Mouse (Mus musculus): Measurements from ENCODE around the gene Acap3.

DNA sequence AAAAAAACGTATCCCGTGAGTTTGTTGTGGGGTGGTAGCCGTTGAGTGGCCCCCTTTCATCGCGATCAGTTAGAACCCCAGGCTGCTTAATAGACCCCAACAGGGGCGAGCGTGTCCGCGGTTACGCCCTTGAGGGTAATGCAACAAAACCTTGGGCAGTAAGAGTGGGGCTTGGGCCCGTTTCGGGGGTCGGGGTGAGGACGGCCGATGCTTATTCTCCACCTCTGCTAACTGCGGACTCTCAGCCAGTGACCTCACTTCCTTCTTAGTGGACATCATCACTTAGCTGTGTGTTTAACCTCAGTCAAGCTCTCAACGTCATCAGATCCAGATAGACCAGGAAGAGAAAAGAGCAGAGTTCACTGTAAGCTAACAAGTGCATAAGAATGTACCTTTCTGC is 52.6 kb downstream of the Acap3 start:
- TF ChIP-seq POLR2A (IDR thresholded peaks at IDR 0.05; ENCODE audit: control insufficient read depth, extremely low read depth, insufficient read depth, low read length, poor library complexity) (no peak), CTCF (IDR thresholded peaks at IDR 0.05; ENCODE audit: borderline replicate concordance, control insufficient read depth, extremely low read depth, insufficient read depth, low read length, poor library complexity) (no peak)
